Mouse (Mus musculus) C2C12 (cell line): ENCODE measurements around the gene Gm20388.

Experiments used
- CTCF ChIP-seq: IDR thresholded peaks from one replicate; pipeline ENCODE4 v1.5.1; 2011; ENCODE audit not compliant: control insufficient read depth, insufficient read depth, insufficient read length
- MAX ChIP-seq: IDR thresholded peaks from one replicate; pipeline ENCODE4 v1.6.1; 2011; ENCODE audit warnings: mild to moderate bottlenecking, control low read depth
- MYOD1 ChIP-seq: IDR thresholded peaks from one replicate; pipeline ENCODE4 v1.6.1; 2011; ENCODE audit warnings: low read depth; ENCODE audit not compliant: control insufficient read depth, insufficient read length

GRCm38 (mm10) chr8:120530954-120531656 is 620.5 kb downstream of the Gm20388 start:
- TF ChIP-seq CTCF (no peak), MAX (no peak), MYOD1 (no peak)
